Mouse (Mus musculus) heart, postnatal 0 days (tissue): ENCODE results near the gene Ifrd2.

ENCODE experiments used
- CTCF ChIP-seq: IDR thresholded peaks from 2 replicates; pipeline ENCODE4 v1.5.1; 2016; ENCODE audit warnings: antibody characterized with exemption, control low read depth, low read depth
- EP300 ChIP-seq: IDR thresholded peaks from 2 replicates; pipeline ENCODE4 v1.6.1; 2016; ENCODE audit warnings: antibody characterized with exemption, low read depth

- TF ChIP-seq CTCF, result no peak
- TF ChIP-seq EP300, result no peak
Measured at GRCm38 (mm10) chr9:107555701-107556100, 31.7 kb upstream of the Ifrd2 start.
